Mouse (Mus musculus) kidney, adult 11 months (tissue): Measurements from ENCODE around the gene B3gnt7.

ENCODE experiments used
- DNase-seq: peaks from one replicate; pipeline ENCODE4 v3.0.0; 2022

The B3gnt7 gene

DNA sequence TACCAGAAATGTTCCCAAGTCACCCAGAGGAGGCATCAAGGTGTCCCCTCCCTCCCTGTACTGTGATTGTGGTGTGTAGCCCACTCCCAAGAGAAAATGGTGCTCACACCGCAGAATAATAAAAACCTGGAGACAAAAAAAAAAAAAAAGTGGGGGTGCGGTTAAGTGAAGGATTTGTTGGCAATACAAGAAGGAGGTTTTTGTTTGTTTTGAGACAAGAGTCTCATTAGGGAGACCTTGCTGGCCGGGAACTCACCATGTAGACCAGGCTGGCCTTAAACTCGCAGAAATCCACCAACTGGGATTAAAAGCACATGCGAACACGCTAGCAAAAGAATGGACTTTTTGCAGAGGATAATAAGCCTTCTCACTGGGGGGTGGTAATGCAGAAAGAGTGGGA lies at the start of gene B3gnt7:
Gene B3gnt7 (plus strand): TSS at position 301 of the 400 bp plus-strand sequence.
- no peak for DNase-seq

DNA sequence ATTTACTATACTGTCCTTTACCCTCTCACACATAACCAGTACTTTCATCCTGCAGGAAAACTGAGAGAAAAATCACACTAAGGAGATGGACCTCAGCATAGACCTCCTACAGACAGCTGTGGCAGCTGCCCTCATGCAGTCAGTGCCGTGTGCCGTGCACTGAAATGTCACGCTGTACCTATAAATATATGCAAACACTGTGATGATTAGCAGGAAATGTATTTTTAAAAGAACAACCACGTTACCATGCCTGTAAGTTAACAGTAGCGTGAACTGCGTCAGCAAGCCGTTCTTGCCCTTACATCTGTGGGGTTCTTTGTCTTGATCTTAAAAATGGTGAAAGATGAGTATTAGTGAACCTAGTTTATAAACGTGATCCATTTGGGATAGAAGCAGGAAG lies 49.2 kb upstream of the B3gnt7 start:
- no peak for DNase-seq

DNA sequence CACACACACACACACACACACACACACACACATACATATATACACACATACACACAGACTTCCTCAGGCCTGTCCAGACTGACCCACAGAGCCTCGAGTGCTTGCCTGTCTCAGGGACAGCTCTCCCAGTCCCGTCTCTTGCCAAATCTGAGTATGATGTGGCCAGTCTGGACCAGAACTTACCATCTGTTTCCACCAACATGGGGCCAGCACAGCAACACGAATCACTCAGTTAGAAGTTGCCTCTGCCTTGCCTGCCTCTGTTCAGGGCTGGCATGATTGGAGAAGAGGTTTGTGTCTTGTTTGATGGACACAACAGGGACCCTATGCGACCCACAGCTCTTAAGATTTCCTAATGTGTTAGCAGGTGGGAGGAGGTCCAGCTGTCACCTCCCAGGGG lies 46.3 kb upstream of the B3gnt7 start:
- DNase-seq = no peak

DNA sequence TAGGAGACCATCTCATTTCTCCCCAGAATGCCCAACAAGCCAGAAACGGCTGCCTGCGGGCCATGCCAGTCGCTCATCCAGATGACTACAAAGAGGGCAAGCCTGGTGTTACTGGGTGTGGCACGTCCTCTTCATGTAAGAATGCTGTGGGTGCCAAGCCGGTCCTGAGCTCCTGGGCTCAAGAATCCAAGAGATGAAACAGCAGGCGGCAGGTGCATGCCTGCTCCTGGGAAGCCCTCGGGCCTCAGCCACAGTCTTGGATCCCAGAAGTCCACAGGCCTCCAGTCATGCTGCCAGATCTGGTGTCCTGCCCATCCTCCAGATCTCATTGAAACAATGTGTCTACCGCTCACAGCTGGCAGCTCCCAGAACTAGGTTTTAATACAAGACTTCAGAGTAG lies 45.4 kb upstream of the B3gnt7 start:
- no peak for DNase-seq

- no peak for DNase-seq
These were observed 44.3 kb upstream of the B3gnt7 start for GRCm38 (mm10) chr1:86258171-86258824.

DNA sequence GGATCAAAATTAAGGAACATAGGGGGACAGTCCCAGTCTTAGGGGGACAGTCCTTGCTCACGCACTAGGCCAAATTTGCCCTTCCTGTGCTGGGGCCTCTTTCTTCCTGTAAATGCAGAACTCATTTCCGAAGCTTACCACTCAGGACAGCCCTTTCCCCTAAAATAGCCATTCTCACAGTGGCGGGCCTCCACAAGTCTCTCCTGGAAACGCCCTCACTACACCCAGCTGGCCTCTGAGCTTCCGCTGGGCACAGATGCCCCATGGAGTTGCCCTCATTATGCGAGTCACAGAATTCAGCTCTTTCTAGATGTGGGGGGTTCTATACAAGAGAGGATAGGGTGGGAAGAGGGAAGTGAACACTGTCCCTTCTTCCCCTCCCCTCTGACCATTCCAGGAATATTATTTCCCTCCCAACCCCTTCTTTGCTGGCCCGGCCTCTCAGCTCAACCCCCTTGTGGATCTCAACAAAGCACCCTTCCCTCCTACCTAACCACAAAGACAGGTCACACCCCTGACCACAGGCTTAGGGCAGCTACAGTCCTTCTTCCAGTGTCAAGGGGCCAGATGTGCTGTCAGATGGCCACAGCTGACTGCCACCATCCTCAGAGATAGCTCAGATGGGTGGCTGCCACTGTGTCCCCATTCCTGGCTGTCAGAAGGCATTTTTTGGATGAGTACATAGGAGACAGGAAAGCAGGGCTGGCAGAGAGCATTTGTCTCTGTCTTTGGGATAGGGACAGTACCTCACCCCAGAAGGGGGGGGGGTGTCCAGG lies 38.9 kb upstream of the B3gnt7 start:
- no peak for DNase-seq

- no peak for DNase-seq
These were observed 37.6 kb upstream of the B3gnt7 start for GRCm38 (mm10) chr1:86265060-86265459.

DNA sequence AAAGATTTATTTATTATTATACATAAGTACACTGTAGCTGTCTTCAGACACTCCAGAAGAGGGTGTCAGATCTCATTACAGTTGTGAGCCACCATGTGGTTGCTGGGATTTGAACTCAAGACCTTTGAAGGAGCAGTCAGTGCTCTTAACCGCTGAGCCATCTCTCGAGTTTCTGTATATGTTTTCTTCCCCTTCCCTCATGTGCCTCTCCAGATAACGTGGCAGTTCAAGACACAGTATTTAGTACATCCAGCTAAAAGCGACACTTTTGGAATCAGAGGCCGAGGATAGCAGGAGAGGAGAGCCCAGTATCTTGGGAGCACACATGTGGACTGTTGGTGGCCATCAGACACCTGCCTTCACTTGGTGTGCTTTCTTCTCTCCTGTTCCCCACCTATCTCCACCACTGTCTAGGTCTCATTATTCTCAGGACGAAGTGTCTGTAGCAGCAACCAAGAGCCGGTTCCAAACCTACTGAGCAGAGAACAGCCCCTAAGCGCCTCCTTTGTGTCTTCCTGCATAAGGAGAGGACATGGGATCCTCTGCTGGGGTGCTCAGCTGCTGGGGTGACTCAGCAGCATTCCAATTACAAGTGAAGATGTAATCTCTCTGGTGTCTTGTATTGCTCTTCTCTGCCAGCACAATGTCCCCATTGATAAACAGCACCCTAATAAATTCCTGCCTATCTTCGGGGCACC lies 34.0 kb upstream of the B3gnt7 start:
- no peak for DNase-seq

GRCm38 (mm10) chr1:86269190-86269508 lies 33.5 kb upstream of the B3gnt7 start:
- DNase-seq = no peak

- DNase-seq = no peak
These were observed 30.9 kb upstream of the B3gnt7 start for GRCm38 (mm10) chr1:86271707-86272106.

DNA sequence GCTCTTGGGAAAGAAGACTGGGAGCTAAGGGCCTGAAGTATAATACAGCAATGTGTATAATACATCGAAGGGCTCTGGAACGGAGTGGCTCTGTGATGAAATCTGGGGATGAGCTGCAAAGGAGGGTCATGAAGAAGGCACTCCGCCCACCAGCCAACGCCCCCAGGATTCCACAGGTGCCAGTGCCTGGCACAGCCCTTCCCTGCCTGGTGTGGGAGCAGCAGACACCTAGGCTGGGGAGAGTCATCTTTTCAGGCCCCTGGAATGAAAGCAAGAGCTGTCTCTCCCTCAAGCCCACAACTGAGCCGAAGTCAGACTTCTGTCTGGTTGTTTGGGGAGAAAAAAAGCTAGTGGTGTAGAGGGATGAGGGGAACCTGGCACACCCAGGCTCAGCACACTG lies 25.6 kb upstream of the B3gnt7 start:
- no peak for DNase-seq

DNA sequence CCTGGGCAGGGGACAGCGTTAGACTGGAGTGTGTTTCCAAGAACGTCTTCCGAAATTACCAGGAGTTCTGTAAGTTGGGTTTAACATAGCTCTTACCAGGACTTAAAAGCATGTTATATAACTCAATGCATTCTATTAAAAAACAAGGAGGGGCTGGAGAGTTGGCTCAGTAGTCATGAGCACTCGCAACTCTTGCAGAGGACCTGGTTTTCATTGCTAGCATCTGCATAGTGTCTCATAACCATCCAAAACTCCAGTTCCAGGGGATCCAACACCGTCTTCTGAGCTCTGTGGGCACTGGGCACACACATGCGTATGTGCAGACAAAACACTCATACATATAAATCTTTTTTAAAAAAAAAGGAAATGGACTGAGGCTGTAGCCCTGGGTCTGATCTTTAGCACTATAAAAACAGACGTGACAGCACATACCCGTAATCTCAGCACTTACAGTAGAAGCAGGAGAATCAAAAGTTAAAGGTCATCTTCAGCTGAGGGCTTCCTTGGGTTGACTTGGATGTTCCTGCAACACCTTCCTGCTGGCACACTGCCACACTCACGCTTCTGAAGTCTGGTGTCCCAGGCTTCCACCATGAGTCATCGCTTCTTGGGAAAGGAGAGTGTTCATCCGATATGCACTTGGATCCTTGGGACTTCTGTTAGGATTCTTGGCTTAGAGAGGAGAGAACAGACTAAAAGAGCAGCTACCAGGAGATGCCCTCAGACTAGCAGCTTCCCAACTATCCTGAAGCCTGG lies 20.7 kb upstream of the B3gnt7 start:
- DNase-seq = no peak

DNA sequence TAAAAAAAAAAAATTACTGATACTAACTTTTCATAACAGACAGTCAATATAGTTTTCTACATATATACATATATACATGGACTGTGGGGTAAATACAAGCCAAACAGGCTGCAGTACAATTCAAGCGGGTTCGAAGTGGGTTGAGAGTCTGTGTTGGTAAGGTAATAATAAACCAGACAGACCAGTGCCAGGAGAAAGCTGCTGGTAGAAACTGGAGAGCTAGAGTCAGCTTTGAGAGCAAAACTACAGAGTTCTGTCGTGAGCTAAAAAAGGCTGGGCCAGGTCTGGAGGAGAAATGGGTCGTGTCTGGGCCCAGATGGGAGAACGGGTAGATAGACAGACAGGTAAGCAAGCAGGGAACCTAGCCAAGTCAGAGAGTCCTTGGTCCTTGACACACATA lies 18.5 kb upstream of the B3gnt7 start:
- DNase-seq = no peak

DNA sequence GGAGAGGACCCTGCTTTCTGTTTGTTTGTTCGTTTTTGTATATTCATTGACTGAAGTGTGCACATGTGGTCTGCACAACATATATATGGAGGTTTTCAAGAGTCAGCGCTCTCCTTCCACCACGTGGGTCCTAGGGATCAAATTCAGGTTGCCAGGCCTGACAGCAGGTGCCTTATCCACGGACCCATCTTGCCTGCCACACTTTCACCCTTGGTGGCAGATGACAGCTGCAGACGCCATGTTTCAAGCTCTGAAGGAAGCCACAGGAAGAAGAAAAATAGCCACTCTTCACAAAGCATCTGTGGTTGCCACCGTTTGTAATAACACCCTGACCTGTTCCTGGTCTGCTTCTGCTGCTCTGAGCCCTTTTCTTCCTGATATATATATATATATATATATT lies 17.3 kb upstream of the B3gnt7 start:
- DNase-seq = no peak

DNA sequence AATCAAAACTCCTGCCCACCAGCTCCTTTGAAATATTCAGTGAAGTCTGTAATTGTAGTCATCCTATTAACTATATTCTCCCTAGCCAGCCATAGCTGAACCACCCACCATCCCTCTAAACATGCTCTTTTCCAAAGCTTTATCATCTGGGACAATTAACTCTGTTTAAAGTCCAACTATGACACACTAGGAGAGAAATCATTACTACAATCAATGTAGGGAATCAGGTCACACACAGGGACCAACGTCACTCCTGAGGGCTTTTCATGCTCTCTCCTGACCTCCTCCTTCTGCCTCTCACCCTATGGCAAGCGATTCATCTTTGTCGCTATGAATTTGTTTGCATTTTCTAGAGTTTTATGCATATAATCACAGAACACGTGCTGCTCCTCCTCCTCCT lies 15.2 kb upstream of the B3gnt7 start:
- DNase-seq = no peak

DNA sequence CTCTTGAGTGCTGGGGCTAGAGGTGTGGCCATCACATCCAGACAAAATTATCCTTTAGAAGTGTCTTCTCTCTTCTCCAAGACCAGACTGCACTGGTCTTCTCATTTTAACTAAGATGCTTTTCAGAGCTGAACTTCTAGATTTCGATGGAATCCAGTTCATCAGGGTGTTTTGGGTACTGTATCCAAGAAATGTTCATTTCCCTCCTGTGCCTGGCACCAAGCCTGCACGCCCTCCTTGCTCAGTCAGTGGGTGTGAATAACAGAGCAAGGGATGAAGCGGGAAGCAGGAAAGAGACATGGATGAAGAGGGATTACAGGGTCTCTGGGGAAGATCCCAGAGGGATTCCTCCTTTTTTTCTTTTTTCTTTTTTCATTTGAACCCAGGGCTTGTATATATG lies 12.2 kb upstream of the B3gnt7 start:
- no peak for DNase-seq

GRCm38 (mm10) chr1:86293091-86293490 lies 9.5 kb upstream of the B3gnt7 start:
- DNase-seq = no peak

DNA sequence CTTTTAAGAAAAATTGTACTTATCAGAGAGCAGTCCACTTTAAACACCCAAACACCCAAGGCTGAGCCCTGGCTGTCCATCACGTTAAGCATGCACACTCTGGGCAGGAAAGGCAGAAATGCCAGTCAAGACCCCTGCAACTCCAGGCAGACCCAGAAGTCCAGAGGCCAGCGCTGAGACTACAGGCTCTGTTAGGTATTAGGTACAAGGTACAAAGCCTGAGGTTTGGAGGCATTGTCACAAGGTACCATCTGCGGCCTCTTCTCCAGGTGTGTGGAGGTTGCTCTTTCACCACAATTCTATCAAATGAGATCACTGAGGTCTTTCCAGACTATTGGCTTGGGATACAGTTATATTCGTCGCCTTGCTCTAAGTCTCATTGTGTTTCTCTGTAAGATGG lies 8.8 kb upstream of the B3gnt7 start:
- peak; percentile 76 for DNase-seq

GRCm38 (mm10) chr1:86294472-86294871 lies 8.2 kb upstream of the B3gnt7 start:
- DNase-seq = no peak

DNA sequence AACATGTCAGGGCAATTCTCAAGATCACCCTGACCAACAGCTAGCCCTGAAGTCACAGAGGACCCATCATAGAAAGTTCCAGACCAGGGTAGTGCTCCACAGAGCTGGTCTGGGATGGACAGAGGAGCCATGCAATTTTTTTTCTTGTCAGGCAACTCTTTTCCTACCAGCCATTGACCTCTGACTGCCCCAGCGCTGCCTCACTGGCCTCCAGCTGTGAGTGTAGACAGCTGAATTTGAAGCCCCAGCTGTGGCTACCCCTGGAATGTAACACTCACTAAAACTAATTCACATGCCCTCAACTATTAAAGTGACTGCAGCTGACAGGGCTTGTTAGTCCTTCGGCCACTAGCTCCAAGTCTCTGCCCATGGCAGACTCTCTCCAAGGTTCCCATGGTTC lies 2.5 kb upstream of the B3gnt7 start:
- DNase-seq = no peak

DNA sequence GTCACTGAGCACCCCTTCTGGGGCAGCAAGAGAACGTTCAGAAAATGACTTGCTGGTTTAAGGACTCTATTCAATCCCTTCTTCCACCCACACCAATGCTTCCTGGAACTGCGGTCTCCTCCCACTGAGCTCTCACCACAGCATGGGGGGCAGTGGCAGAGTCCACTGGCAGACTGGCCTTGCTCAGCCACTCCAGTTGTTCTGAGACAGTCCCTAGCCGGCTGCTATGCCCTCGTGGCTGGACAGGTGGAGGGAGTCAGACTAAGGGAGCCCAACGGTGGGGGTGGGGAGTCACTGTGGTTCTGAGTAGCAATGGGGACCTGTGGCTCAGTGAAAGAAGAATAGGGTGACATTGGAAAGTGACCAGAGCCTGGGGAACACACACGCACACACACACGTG lies 1.9 kb upstream of the B3gnt7 start:
- DNase-seq = no peak

GRCm38 (mm10) chr1:86301221-86302091 lies 1.2 kb upstream of the B3gnt7 start:
- DNase-seq = no peak
